ENCODE assay signal across 24 mouse cellular contexts in the genomic region with DNA sequence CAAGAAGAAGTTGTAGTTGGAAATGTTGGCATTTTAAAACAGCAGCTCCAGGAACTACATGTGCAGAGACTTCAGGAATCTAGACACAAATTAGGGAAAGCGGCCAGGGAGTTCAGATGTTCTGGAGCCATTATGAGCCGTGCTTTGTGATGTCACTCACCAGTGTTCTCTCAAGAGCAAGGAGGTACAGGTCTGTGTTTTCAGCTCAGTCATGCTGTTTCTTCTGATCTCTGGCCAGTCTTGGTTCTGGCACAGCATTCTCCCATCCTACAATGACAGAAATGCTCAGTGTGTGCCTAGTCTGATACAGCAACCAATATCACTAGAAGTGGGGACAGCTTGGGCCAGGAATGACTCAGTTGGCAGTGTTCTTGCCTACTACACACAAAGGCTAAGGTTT. TPM values are rescaled to one million over a fixed set of nuclear protein-coding genes. Genes with fewer than 3 reads are reported as not detected.
"Had no signal": no experiment of that assay in that cellular context is flagged by ENCODE, and none has a peak within 500 bp of the region (broad histone marks: within the 10 kb centered on the region; RNA-seq: fewer than 3 reads in every experiment).

Gene Tmco2, minus strand, starts transcription at position 101 of the 400 bp plus-strand sequence.

- H3K36me3 ChIP-seq: neural tube, embryonic 12.5 days; neural tube, embryonic 13.5 days; stomach, embryonic 15.5 days had no signal

- H3K9me3 ChIP-seq: neural tube, embryonic 12.5 days; neural tube, embryonic 13.5 days; stomach, embryonic 15.5 days had no signal

- H3K27me3 ChIP-seq: neural tube, embryonic 12.5 days; neural tube, embryonic 13.5 days; stomach, embryonic 15.5 days had no signal

- H3K4me2 ChIP-seq: neural tube, embryonic 12.5 days; neural tube, embryonic 13.5 days; stomach, embryonic 15.5 days had no signal

- H3K27ac ChIP-seq: neural tube, embryonic 12.5 days; neural tube, embryonic 13.5 days; stomach, embryonic 15.5 days; stomach, postnatal 0 days had no signal

- H3K4me1 ChIP-seq: neural tube, embryonic 12.5 days; neural tube, embryonic 13.5 days; stomach, embryonic 15.5 days had no signal

- H3K9ac ChIP-seq: neural tube, embryonic 12.5 days; neural tube, embryonic 13.5 days; stomach, embryonic 15.5 days had no signal

- H3K4me3 ChIP-seq: neural tube, embryonic 12.5 days; neural tube, embryonic 13.5 days; stomach, embryonic 15.5 days had no signal

- DNase-seq: retina, postnatal 1 day; right cerebral cortex, adult 18-20 months; right cerebral cortex, postnatal 14 days; right cerebral cortex, postnatal 25 days; right cerebral cortex, postnatal 4 days; spleen, adult 18-20 months; thymus, adult 18-20 months; thymus, adult 2 months; thymus, postnatal 14 days; thymus, postnatal 25 days; thymus, postnatal 36 days; thymus, postnatal 4 days had no signal

RNA-seq across cellular contexts. Expression of gene Tmco2, which starts in this region (rescaled TPM):
- polyA plus RNA-seq: neural tube, embryonic 11.5 days; neural tube, embryonic 12.5 days; neural tube, embryonic 13.5 days; neural tube, embryonic 14.5 days; small intestine, adult 2 months; spleen, adult 2 months; stomach, embryonic 14.5 days; stomach, embryonic 15.5 days; stomach, embryonic 16.5 days; stomach, postnatal 0 days; thymus, adult 2 months; thymus, postnatal 0 days; urinary bladder, adult 2 months had no signal
